Mouse (Mus musculus) bone marrow, adult 2 months (tissue): ENCODE results near the gene Cadm4. TPM values are rescaled to one million over a fixed set of nuclear protein-coding genes. Genes with fewer than 3 reads are reported as not detected.

Experiments
- H3K27ac ChIP-seq: fragments of 200-500 bp; 2 replicates; pipeline ENCODE4 v1.5.1; 2012; ENCODE audit warnings: low read depth, mild to moderate bottlenecking, control low read depth, inconsistent platforms, low read length; ENCODE audit not compliant: control insufficient read depth, poor library complexity, insufficient read depth
- H3K4me1 ChIP-seq: fragments of 200-500 bp; 2 replicates; pipeline ENCODE4 v1.6.1; 2011; ENCODE audit warnings: low read length; ENCODE audit not compliant: control insufficient read depth, insufficient read depth
- H3K4me3 ChIP-seq: fragments of 200-500 bp; replicated peaks from 2 replicates; pipeline ENCODE3; 2011; ENCODE audit warnings: mild to moderate bottlenecking, low read depth, low read length, control low read depth; ENCODE audit not compliant: control insufficient read depth
- CTCF ChIP-seq: fragments of 200-500 bp; IDR thresholded peaks from 2 replicates; pipeline ENCODE4 v1.5.1; 2011; ENCODE audit warnings: low read length, control low read depth; ENCODE audit not compliant: control insufficient read depth, insufficient read depth
- POLR2A ChIP-seq: fragments of 200-500 bp; IDR thresholded peaks from 2 replicates; pipeline ENCODE4 v1.6.1; 2011; ENCODE audit warnings: low read depth, mild to moderate bottlenecking, control low read depth, low read length, borderline replicate concordance; ENCODE audit not compliant: control insufficient read depth
- WGBS: fragments of 180-500 bp; shearing (Covaris S2); methylation state at CpG from one replicate; pipeline ENCODE4 v1.1.7; 2018; 5-methylcytosine and 5-hydroxymethylcytosine counted together
- polyA plus RNA-seq: library from polyadenylated mRNA; stranded (reverse); fragments of >200 nt; gene quantifications from 2 replicates; pipeline ENCODE4 v1.2.4, GENCODE M21; 2011; ENCODE audit warnings: low replicate concordance; ENCODE audit not compliant: missing spikeins, insufficient read depth, insufficient read length

Cadm4 gene
- polyA plus RNA-seq, 1 experiment = 1.4 TPM

DNA sequence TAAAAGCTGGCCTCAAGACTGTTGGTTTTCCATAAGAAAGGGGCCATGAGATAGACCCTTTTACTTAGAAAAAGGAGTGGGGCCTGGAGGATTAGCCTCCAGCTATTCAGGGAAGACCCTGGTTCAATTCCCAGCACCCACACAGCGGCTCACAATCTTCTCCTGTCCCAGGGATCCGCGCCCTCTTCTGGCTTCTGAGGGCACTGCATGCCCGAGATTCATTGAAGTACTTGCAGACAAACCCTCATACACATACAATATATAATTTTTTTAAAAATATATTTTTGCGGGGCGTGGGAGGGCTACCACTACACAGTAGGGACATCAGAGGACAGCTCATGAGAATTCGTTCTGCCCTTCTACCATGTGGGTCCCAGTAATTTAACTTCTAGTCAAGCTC is 19.1 kb downstream of the Cadm4 start:
- Histone ChIP-seq H3K4me3 (no peak overlapping the region), H3K4me1 (no peaks in the 10 kb centered on the region), H3K27ac (no peak overlapping the region)
- peak; percentile 46 for TF ChIP-seq CTCF
- TF ChIP-seq POLR2A = no peak
- 26% methylated on average over 7 of the region's 7 CpGs for WGBS

GRCm38 (mm10) chr7:24501492-24501891 is 19.7 kb downstream of the Cadm4 start:
- Histone ChIP-seq H3K4me3 (no peak overlapping the region), H3K27ac (no peak overlapping the region), H3K4me1 (no peaks in the 10 kb centered on the region)
- peak; percentile 57; the same call in 1 of the 2 replicates for TF ChIP-seq CTCF
- no peak for TF ChIP-seq POLR2A
- WGBS = 48% methylated on average over 21 of the region's 21 CpGs

- no peak overlapping the region for H3K4me3 ChIP-seq
- no peak for TF ChIP-seq POLR2A
- TF ChIP-seq CTCF = no peak
- 13% methylated on average over 10 of the region's 10 CpGs for WGBS
- no peak overlapping the region for H3K27ac ChIP-seq
- no peaks in the 10 kb centered on the region for H3K4me1 ChIP-seq
Measured at GRCm38 (mm10) chr7:24504004-24504403, 22.2 kb downstream of the Cadm4 start.

DNA sequence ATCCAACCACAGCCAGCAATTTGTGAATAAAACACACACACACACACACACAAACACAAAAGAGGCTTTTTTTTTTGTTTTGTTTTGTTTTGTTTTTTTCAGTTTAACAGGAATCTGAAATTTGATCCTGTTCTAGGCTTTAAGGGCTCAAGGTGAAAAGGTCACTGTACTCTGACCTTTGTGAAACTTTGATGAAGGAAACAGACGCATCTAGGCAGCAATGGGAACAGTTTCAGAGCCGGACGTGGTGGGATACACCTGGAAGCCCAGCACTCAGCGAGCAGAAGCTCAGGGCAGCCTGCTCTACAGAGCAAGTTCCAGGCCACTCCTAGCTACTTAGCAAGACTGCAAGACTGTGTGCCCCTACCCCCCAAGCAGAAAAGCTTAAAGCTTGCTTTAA is 23.0 kb downstream of the Cadm4 start:
- Histone ChIP-seq H3K4me3 (no peak overlapping the region), H3K27ac (no peak overlapping the region), H3K4me1 (no peaks in the 10 kb centered on the region)
- 44% methylated on average over 4 of the region's 4 CpGs for WGBS
- TF ChIP-seq CTCF = no peak
- no peak for TF ChIP-seq POLR2A

DNA sequence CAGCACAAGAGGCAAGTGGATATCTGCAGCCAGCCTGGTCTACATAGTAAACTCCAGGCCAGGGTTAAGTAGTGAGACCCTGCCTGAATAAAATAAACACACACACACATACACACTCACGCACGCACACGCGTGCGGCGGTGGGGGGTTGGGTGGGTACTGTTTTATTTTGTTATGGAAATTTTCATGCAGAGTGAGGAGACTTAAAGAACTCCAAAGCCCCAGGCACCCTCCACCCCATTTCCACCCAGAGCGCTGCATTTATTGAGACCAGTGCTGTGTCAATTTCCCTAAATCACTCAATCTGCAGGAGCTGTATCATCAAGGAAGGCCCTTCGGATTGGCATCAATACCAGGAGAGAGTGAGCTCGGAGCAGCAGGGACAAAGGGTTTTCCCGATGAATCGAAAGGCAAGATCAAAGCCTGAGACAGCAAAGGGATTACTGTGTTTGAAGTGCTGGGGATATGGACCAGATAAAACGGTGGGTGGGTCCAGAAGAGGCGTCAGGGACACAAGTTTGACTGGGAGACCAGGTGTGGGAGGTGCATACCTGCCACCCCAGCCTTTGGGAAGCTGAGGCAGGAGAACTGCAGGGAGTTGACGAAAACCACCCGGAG is 23.7 kb downstream of the Cadm4 start:
- no peak overlapping the region for H3K27ac ChIP-seq
- H3K4me3 ChIP-seq = no peak overlapping the region
- WGBS = 80% methylated on average over 15 of the region's 15 CpGs
- H3K4me1 ChIP-seq = no peaks in the 10 kb centered on the region
- TF ChIP-seq POLR2A = no peak
- no peak for TF ChIP-seq CTCF

DNA sequence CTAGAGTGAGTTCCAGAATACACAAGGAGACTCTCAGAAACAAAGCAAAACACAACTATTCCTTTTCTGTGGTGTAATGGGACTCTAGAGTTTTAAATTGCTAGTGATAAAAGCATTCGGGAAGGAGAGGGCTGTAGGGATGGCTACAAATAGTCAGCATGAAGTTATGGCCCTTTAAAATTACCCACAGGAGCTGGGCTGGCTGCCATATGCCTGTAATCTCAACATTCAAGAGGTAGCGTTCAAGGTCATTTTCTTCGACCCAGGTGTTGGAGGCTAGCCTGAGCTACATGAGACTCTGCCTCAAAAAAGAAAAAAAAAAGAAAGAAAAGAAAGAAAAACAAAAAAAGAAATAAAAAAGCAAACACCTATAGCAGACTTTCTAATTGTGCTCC is 24.2 kb downstream of the Cadm4 start:
- Histone ChIP-seq H3K4me1 (no peaks in the 10 kb centered on the region), H3K4me3 (no peak overlapping the region), H3K27ac (no peak overlapping the region)
- TF ChIP-seq CTCF = no peak
- TF ChIP-seq POLR2A = no peak
- WGBS = 25% methylated on average over 3 of the region's 3 CpGs

DNA sequence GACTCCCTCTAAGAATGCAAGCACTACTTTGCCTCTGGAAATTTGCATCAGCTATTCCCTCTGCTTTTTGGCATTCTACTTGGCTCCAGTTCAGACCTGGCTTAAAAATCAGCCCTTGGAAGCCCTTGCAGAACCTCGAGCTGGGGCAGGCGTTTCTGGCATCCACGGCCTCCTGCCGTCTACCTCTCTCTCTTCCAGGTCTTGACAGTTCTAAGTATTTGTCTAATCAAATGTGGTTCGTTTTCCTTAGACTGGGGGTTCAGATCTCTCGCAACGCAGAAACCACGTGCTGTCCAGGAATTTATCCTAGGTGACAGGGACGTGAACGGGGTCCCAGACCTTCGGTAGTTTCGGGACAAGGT is 24.6 kb downstream of the Cadm4 start:
- no peak overlapping the region for H3K27ac ChIP-seq
- 8% methylated on average over 12 of the region's 12 CpGs for WGBS
- no peak for TF ChIP-seq CTCF
- no peak for TF ChIP-seq POLR2A
- no peaks in the 10 kb centered on the region for H3K4me1 ChIP-seq
- peak overlapping the region; percentile 5 for H3K4me3 ChIP-seq

- peak; percentile 68; the same call in 1 of the 2 replicates for TF ChIP-seq POLR2A
- no peak for TF ChIP-seq CTCF
- Histone ChIP-seq H3K4me1 (no peaks in the 10 kb centered on the region), H3K4me3 (peak within 1 kb of the TSS; percentile 85), H3K27ac (peak within 1 kb of the TSS; percentile 37; the same call in 1 of the 2 replicates)
- under 1% methylated on average over 84 of the region's 84 CpGs for WGBS
Measured at GRCm38 (mm10) chr7:24506838-24507725, 25.3 kb downstream of the Cadm4 start, which contains the start of gene Zfp428. Zfp428 (plus strand) TSS chr7:24507006.

GRCm38 (mm10) chr7:24507726-24508114 is 25.9 kb downstream of the Cadm4 start:
- 1% methylated on average over 20 of the region's 20 CpGs for WGBS
- Histone ChIP-seq H3K4me3 (peak overlapping the region; percentile 85), H3K4me1 (no peaks in the 10 kb centered on the region), H3K27ac (no peak overlapping the region)
- TF ChIP-seq POLR2A (no peak), CTCF (no peak)
